Mouse (Mus musculus) skeletal muscle tissue, postnatal 0 days (tissue): ENCODE results near the gene Fam187a. TPM values are rescaled to one million over a fixed set of nuclear protein-coding genes. Genes with fewer than 3 reads are reported as not detected.

Source experiments
- polyA plus RNA-seq: library from polyadenylated mRNA; unstranded; fragments of >200 nt; fragmentation: Nextera tagmentation; extraction: Ambion mirVana; gene quantifications from 2 replicates; pipeline ENCODE4 v1.2.1, GENCODE M21; 2015

The Fam187a gene
- polyA plus RNA-seq: not detected in 2 replicates

DNA sequence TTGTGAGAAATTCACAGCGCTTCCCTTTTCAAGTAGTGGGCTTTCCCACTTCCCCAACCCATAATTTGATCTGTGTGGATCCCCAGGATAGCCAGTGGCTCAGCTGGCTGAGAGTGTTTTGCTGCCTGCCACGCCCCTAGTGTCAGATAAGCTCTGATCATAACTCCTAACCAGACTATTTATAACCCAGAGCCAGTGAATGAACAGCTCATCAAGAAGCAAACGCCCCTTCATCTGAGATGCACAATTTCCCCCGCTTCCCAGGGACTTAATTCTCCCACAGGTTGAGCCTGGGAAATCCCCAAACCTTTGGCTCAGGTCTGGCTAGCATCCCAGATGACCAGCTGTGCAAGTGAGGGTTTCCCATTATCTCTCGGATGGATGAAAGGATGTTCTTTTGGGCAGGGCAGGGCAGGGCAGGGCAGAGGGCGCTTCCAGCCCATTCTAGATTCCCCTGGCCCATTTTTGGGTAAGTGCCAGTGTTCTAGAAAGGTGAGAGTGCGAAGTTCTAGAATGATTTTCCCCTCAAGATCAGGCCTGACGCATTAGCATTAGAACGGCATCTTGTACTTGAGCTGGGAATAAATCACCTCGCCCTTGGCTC lies at the start of gene Fam187a:
Fam187a (plus strand) TSS at position 554 of the 604 bp plus-strand sequence.

DNA sequence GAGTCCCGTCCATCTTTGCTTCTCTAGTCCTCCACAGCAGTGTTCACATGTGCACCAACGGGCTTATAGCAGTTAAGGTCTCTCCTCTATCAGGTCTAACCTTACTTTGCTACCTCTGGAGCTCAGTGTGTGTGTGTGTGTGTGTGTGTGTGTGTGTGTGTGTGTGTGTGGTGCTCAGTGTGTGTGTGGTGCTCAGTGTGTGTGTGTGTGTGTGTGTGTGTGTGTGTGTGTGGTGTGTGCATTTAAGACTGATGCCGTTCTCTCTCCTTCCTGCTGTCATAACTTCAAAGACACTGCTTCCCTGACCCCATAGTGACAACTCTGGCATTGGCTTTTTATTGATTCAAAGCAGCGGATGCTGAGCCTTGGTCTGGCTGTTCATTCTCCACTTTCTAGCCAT lies 49.4 kb upstream of the Fam187a start, which contains the start of gene Higd1b:
Higd1b (plus strand) TSS at position 301 of the 400 bp plus-strand sequence.

DNA sequence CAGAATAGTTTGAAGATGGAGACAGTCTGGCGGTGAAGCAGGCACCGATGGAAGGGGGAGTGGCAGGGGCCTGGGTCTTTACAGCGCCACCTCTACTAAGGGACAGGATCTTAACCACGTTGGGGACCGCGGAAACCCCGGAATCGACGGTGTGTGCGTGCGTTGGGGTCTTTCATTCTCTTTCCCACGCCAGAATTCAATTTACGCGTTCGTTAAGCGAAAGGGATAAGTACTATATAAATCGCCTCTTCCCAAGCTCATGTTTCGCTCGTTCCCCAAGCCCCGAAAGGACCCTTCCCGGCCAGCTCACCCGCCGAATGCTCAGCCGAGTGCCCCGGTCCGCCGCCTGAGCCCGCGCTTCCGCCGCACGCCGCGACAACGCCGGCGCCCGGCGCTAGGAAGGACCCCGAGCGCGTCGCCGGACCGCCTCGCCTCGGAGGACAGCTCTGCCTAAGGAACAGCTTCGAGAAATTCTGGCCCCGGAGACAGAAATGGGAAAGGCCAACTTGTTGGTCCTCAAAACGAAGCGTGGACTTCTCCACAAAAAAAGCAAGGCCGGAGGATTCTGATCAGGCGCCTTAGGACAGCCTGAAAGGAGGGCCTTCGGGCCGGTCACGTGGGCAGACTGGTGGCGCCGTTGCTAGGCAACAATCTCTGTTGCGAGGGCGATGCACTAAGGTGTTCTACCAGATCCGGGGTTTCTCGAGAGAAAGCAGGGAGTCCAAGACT lies 4.2 kb upstream of the Fam187a start, which contains the start of the genes Eftud2 and Ccdc103:
Eftud2 (minus strand) TSS at position 401 of the 729 bp plus-strand sequence.
Ccdc103 (plus strand) TSS at position 620 of the 729 bp plus-strand sequence.

DNA sequence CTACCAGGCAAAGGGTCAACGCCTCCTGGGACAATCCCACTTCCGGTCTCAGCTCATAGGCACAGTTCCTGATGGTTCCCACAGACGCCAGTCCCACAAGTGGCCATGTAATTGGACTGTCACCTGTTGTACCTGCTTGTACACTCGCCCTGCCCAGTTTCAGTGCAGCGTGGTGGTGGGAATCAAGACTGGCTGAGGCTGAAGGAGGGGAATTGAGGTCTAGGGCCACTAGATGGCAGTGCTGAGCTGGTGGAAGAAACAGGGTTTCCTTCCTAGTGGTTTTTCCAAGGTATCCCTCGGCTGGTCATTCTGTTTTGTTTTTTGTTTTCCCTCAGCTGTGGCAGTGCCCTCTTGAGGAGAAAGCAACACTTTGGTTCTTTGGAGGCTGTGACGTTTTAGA lies 15.8 kb downstream of the Fam187a start, which contains the start of gene Gfap:
Gfap (minus strand) TSS at position 150 of the 400 bp plus-strand sequence.

DNA sequence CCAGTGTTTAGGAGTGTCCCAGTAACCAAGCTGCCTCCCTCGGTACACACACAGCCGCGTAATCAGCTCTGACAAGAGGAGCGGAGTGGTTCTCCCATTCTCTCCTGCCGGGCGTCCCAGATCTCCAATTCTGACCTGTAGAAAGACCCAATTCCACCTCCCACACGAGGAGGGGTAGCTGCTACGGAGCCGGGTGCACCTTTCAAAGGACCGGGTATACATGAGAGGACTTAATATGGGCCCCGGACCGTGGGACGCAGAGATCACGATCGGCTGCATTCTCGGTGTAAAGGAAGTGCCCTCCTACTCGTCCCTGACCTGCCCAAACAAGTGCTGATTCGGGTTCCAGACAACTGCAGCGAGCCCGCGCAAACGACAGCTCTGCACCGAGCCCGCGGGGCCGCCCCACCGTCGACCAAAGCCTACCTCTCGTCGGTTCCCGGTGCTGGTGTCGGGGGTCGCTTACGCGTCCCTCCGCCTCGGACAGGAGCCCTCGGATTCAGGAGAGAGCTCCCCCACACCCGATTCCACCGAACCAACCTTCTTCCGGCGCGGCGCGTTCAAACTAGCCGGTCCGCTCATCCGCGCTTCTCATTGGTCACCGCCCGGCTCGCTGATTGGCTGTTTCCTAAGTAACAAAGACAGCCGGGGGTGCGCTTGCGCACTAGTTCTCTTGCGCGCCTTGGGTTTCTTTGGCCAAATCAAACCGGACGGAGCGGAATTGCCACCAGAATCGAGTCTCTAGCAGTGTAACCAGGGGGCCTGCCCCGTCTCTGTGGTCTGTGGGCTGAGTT lies 39.8 kb downstream of the Fam187a start, which contains the start of gene Kif18b:
Kif18b (minus strand) TSS at position 568 of the 794 bp plus-strand sequence.

Other genes starting within 250 kb of the Fam187a start
- 0.28 and 0.71 TPM in 2 replicates for gene Meioc, start 221.5 kb upstream of the Fam187a start, polyA plus RNA-seq
- 83.0 and 84.0 TPM in 2 replicates for gene Ccdc43, start 187.4 kb upstream of the Fam187a start, polyA plus RNA-seq
- gene Adam11, start 123.7 kb upstream of the Fam187a start, polyA plus RNA-seq: 1.1 and 1.5 TPM in 2 replicates
- gene Gjc1, start 65.5 kb upstream of the Fam187a start, polyA plus RNA-seq: 22.0 and 24.4 TPM in 2 replicates
- gene Higd1b, start 49.3 kb upstream of the Fam187a start, polyA plus RNA-seq: 4.5 and 5.5 TPM in 2 replicates
- 49.2 and 50.3 TPM in 2 replicates for gene Eftud2, start 4.2 kb upstream of the Fam187a start, polyA plus RNA-seq
- 0.17 and 0.21 TPM in 2 replicates for gene Ccdc103, start 4.0 kb upstream of the Fam187a start, polyA plus RNA-seq
- 0.11 and 0.14 TPM in 2 replicates for gene Gfap, start 15.7 kb downstream of the Fam187a start, polyA plus RNA-seq
- 1.4 and 2.1 TPM in 2 replicates for gene Kif18b, start 40.0 kb downstream of the Fam187a start, polyA plus RNA-seq
- 0.45 and 0.55 TPM in 2 replicates for gene C1ql1, start 61.5 kb downstream of the Fam187a start, polyA plus RNA-seq
- gene Nmt1, start 143.0 kb downstream of the Fam187a start, polyA plus RNA-seq: 40.2 and 42.3 TPM in 2 replicates
- gene Dcakd, start 143.2 kb downstream of the Fam187a start, polyA plus RNA-seq: 46.0 and 51.7 TPM in 2 replicates
- 2.5 and 2.6 TPM in 2 replicates for gene Plcd3, start 216.5 kb downstream of the Fam187a start, polyA plus RNA-seq
- gene Acbd4, start 216.5 kb downstream of the Fam187a start, polyA plus RNA-seq: 21.2 and 50.0 TPM in 2 replicates
- 5.5 and 6.1 TPM in 2 replicates for gene Hexim1, start 231.1 kb downstream of the Fam187a start, polyA plus RNA-seq
- gene Hexim2, start 247.3 kb downstream of the Fam187a start, polyA plus RNA-seq: 9.1 and 10.1 TPM in 2 replicates